Mouse (Mus musculus) ES-Bruce4 (cell line): ENCODE results near the gene Krt78.

Source experiments
- CTCF ChIP-seq: IDR thresholded peaks from one replicate; pipeline ENCODE4 v1.8.1; 2011; ENCODE audit warnings: low read depth, low read length
- EP300 ChIP-seq: IDR thresholded peaks from 2 replicates; pipeline ENCODE4 v1.6.1; 2011; ENCODE audit warnings: low read depth, low read length; ENCODE audit not compliant: insufficient read depth

- TF ChIP-seq CTCF (no peak), EP300 (no peak)
Observed at GRCm38 (mm10) chr15:101902171-101903149, 51.6 kb downstream of the Krt78 start.
